Mouse (Mus musculus) layer of hippocampus, adult 8-10 months (tissue): Measurements from ENCODE around the gene Cldn14. TPM values are rescaled to one million over a fixed set of nuclear protein-coding genes. Genes with fewer than 3 reads are reported as not detected.

Source experiments
- total RNA-seq, 4 experiments: library from RNA; stranded (reverse); gene quantifications; 2 replicates each; pipeline ENCODE4 v1.2.4; 2022

Gene Cldn14
- total RNA-seq, 4 experiments from 2014 or later, result 0.72 to 1.4 (median 1.3) TPM

Other genes starting within 250 kb of the Cldn14 start
- 10 to 100 TPM; 29.2 to 48.5 (median 41.1) TPM for gene Morc3, start 176.7 kb downstream of the Cldn14 start, total RNA-seq
- gene Chaf1b, start 124.9 kb downstream of the Cldn14 start, total RNA-seq, result 1 to 10 TPM in 2 of 4 experiments, under 1 TPM in 2; 0.18 to 1.5 (median 0.96) TPM
- gene Sim2, start 76.1 kb upstream of the Cldn14 start, total RNA-seq, result 1 to 10 TPM in 1 of 4 experiments, under 1 TPM in 2, not detected in 1; 0.18 to 1.4 (median 0.23) TPM